Mouse (Mus musculus) cortical plate, adult 2 months (tissue): ENCODE measurements around the gene Ttc34.

Experiments used
- CTCF ChIP-seq: fragments of 200-500 bp; IDR thresholded peaks from 2 replicates; pipeline ENCODE4 v1.5.1; 2011; ENCODE audit warnings: mild to moderate bottlenecking, control low read depth, low read length; ENCODE audit not compliant: insufficient read depth; ENCODE audit errors: extremely low read depth
- POLR2A ChIP-seq: fragments of 200-500 bp; IDR thresholded peaks from 2 replicates; pipeline ENCODE4 v1.6.1; 2011; ENCODE audit warnings: mild to moderate bottlenecking, low read length, control low read depth; ENCODE audit not compliant: insufficient read depth; ENCODE audit errors: extremely low read depth

- TF ChIP-seq CTCF (no peak), POLR2A (no peak)
Observed at GRCm38 (mm10) chr4:154895549-154895948, 58.3 kb downstream of the Ttc34 start.
